Mouse (Mus musculus) liver, embryonic 14.5 days (tissue): ENCODE data around the gene Rpl10a.
A peak's percentile ranks its signal among the peaks of the same experiment; 100 is the strongest.

Source experiments
- CTCF ChIP-seq: IDR thresholded peaks from 2 replicates; pipeline ENCODE4 v1.5.1; 2016; ENCODE audit warnings: antibody characterized with exemption, low read depth, control low read depth
- EP300 ChIP-seq: IDR thresholded peaks from 2 replicates; pipeline ENCODE4 v1.6.1; 2016; ENCODE audit warnings: antibody characterized with exemption, low read depth

DNA sequence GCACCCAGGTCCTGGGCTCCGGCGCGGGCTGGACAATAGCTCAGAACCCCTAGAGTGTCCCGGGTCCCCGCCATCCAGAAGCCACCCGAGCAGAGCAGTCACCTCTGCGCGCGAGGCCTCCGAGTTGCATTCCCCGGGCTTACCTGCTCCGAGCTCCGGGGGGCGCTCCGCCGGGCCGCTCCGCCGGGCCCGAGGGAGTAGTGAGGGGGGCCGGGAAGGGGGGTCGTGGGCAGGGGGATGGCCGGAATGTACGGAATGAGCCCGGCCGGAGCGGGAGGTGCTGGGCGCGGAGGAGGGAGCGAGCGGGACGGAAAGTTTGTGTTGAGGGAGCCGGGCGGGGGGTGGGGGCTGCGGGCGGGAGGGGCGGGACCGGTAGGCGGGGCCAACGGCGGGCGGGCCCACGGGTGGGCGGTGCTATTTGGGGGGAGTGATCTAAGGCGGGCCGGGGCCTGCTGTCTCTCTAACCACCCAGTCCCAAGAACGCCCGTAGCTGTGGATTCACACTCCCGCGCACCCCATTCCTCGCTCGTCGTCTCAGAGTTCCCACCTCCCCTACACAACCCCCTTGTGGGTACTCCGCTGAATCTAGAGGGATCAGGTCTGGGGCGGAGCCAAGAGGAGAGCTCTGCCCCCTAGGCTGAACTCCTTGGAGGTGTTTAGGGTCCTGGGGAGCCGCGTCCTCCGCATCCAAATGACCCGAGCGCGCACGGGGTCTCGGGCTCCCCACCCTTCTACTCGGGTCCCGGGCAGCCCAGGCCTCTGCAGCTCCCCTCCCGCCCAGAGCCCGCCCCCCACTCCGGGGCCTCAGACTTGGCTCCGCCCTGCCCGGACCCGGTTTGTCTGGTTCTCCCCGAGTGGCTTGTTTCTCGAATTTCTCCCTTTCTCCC lies 22.4 kb downstream of the Rpl10a start, which contains the start of gene Tead3:
- TF ChIP-seq EP300 (no peak), CTCF (0 out of 2 replicates have a peak, but pooled peaks have one; percentile 16)
